Mouse (Mus musculus) kidney, adult 18-20 months (tissue): Measurements from ENCODE around the gene Sbno2.

Experiments
- DNase-seq: peaks from one replicate; pipeline ENCODE4 v3.0.0; 2021

Gene Sbno2

GRCm38 (mm10) chr10:80084817-80085487, 20.4 kb downstream of the Sbno2 start:
- peak; percentile 56 for DNase-seq

GRCm38 (mm10) chr10:80081075-80081474, 24.3 kb downstream of the Sbno2 start:
- no peak for DNase-seq

GRCm38 (mm10) chr10:80080396-80081070, 24.8 kb downstream of the Sbno2 start:
- DNase-seq, result no peak

GRCm38 (mm10) chr10:80078366-80078765, 27.0 kb downstream of the Sbno2 start:
- DNase-seq, result no peak

GRCm38 (mm10) chr10:80077312-80077711, 28.1 kb downstream of the Sbno2 start:
- DNase-seq, result no peak

- DNase-seq, result no peak
These were observed 29.0 kb downstream of the Sbno2 start for GRCm38 (mm10) chr10:80076386-80076785.

- DNase-seq, result no peak
These were observed 29.4 kb downstream of the Sbno2 start for GRCm38 (mm10) chr10:80075924-80076323.

- peak; percentile 64 for DNase-seq
These were observed 30.4 kb downstream of the Sbno2 start for GRCm38 (mm10) chr10:80074813-80075601.

- peak; percentile 48 for DNase-seq
These were observed 32.5 kb downstream of the Sbno2 start for GRCm38 (mm10) chr10:80072623-80073489.

GRCm38 (mm10) chr10:80071516-80071900, 33.9 kb downstream of the Sbno2 start:
- no peak for DNase-seq

GRCm38 (mm10) chr10:80070837-80071515, 34.4 kb downstream of the Sbno2 start:
- peak; percentile 86 for DNase-seq

- DNase-seq, result no peak
These were observed 35.4 kb downstream of the Sbno2 start for GRCm38 (mm10) chr10:80069948-80070450.

- peak; percentile 26 for DNase-seq
These were observed 36.1 kb downstream of the Sbno2 start for GRCm38 (mm10) chr10:80069251-80069650.

GRCm38 (mm10) chr10:80063877-80064650, 41.3 kb downstream of the Sbno2 start:
- no peak for DNase-seq

GRCm38 (mm10) chr10:80063104-80063503, 42.3 kb downstream of the Sbno2 start:
- DNase-seq, result no peak

- peak; percentile 43 for DNase-seq
These were observed 47.6 kb downstream of the Sbno2 start for GRCm38 (mm10) chr10:80057683-80058326.

GRCm38 (mm10) chr10:80056976-80057682, 48.2 kb downstream of the Sbno2 start:
- DNase-seq, result no peak

GRCm38 (mm10) chr10:80056506-80056905, 48.9 kb downstream of the Sbno2 start:
- peak; percentile 40 for DNase-seq

- DNase-seq, result peak; percentile 34
These were observed 49.5 kb downstream of the Sbno2 start for GRCm38 (mm10) chr10:80055891-80056290.

- no peak for DNase-seq
These were observed 50.0 kb downstream of the Sbno2 start for GRCm38 (mm10) chr10:80055364-80055763.
